Mouse (Mus musculus) forebrain, embryonic 14.5 days (tissue): ENCODE results near the gene Ins1. TPM values are rescaled to one million over a fixed set of nuclear protein-coding genes. Genes with fewer than 3 reads are reported as not detected.

Source experiments
- ATAC-seq: fragments of 200-750 bp; cut with Nextera tagmentation; 2 replicates; pipeline ENCODE4 v1.8.0; 2017; ENCODE audit warnings: mild to moderate bottlenecking, moderate library complexity
- DNase-seq: peaks from one replicate; pipeline ENCODE4 v3.0.0-alpha.2; 2015; ENCODE audit warnings: low spot score
- H3K27ac ChIP-seq: fragments of 300-500 bp; sonication (generic); 2 replicates; pipeline ENCODE4 v1.5.1; 2014; ENCODE audit warnings: low read depth, mild to moderate bottlenecking, control low read depth, low read length, moderate library complexity
- H3K27me3 ChIP-seq: fragments of 300-500 bp; sonication (generic); replicated peaks from 2 replicates; pipeline ENCODE4 v1.6.1; 2014; ENCODE audit warnings: low read length, control low read depth, mixed read lengths; ENCODE audit not compliant: control insufficient read depth, insufficient read depth
- H3K36me3 ChIP-seq: fragments of 300-500 bp; sonication (generic); 2 replicates; pipeline ENCODE4 v1.6.1; 2014; ENCODE audit warnings: low read length, control low read depth; ENCODE audit not compliant: control insufficient read depth, insufficient read depth
- H3K4me1 ChIP-seq: fragments of 300-500 bp; sonication (generic); 2 replicates; pipeline ENCODE4 v1.6.1; 2014; ENCODE audit warnings: antibody characterized with exemption, low read length, control low read depth; ENCODE audit not compliant: control insufficient read depth, insufficient read depth
- H3K4me2 ChIP-seq: fragments of 300-500 bp; sonication (generic); 2 replicates; pipeline ENCODE4 v1.6.1; 2014; ENCODE audit warnings: mild to moderate bottlenecking, control low read depth, low read length
- H3K4me3 ChIP-seq: fragments of 300-500 bp; sonication (generic); 2 replicates; pipeline ENCODE4 v1.5.1; 2014; ENCODE audit warnings: low read depth, low read length, control low read depth
- H3K9ac ChIP-seq: fragments of 300-500 bp; sonication (generic); 2 replicates; pipeline ENCODE4 v1.6.1; 2014; ENCODE audit warnings: mild to moderate bottlenecking, low read length, control low read depth, moderate library complexity
- H3K9me3 ChIP-seq: fragments of 300-500 bp; sonication (generic); replicated peaks from 2 replicates; pipeline ENCODE4 v1.6.1; 2016; ENCODE audit warnings: low read length, control low read depth, mixed read lengths; ENCODE audit not compliant: control insufficient read depth
- polyA plus RNA-seq: library from polyadenylated mRNA; unstranded; fragments of >200 nt; fragmentation: Nextera tagmentation; extraction: Ambion mirVana; gene quantifications from 2 replicates; pipeline ENCODE4 v1.2.1, GENCODE M21; 2014

The Ins1 gene
- not detected in 2 replicates for polyA plus RNA-seq

GRCm38 (mm10) chr19:52263997-52264396 lies at the start of gene Ins1:
Gene Ins1, plus strand, starts transcription at chr19:52264297.
- no peak for ATAC-seq
- Histone ChIP-seq H3K4me1 (no peaks in the 10 kb centered on the region), H3K9me3 (no peaks in the 10 kb centered on the region), H3K4me2 (no peak within 1 kb of the TSS), H3K4me3 (no peak within 1 kb of the TSS), H3K27me3 (no peaks in the 10 kb centered on the region), H3K36me3 (no peaks in the 10 kb centered on the region), H3K27ac (no peak within 1 kb of the TSS), H3K9ac (no peak within 1 kb of the TSS)
- DNase-seq: no peak
